ENCODE assay signal across 9 mouse cellular contexts in the genomic region with DNA sequence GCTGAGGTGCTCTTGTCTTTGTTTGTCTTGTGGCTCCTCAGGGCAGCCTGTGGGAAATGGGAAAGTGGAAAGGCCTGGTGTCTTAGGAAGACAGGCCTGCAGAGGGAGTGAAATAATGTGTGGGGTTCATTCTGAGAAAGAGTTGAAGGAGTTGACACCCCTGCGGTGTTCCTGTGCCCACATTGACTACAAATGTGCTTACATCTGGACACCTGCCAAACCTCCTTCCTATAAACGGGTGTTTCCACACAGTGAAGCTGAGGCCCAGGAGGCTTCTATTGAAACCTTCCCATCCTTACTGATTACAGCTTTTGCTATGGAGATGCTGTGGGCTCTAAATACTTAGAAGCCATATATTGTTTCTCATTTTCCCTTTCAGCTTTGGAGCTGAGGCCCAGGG.
DNase-seq lines count a peak whose midpoint lies in the region; ATAC-seq lines count a peak whose summit lies in the region.
"Had no signal": no experiment of that assay in that cellular context is flagged by ENCODE, and none has a peak within 500 bp of the region (broad histone marks: within the 10 kb centered on the region; RNA-seq: fewer than 3 reads in every experiment).

No protein-coding gene starts in this region.

- WGBS in limb, embryonic 12.5 days, result 28% methylated on average over 2 of the region's 2 CpGs
- WGBS in limb, embryonic 10.5 days, result 94% methylated on average over 2 of the region's 2 CpGs
- WGBS in embryonic facial prominence, embryonic 14.5 days, result 21% methylated on average over 2 of the region's 2 CpGs
- 47% methylated on average over 2 of the region's 2 CpGs for WGBS in midbrain, embryonic 15.5 days

- H3K9ac ChIP-seq in limb, embryonic 12.5 days (replicated peaks), result no peak overlapping the region
- H3K9ac ChIP-seq in embryonic facial prominence, embryonic 14.5 days (ENCODE audit: low read depth, low read length), result no peak overlapping the region
- H3K9ac ChIP-seq in midbrain, embryonic 15.5 days, result no peak overlapping the region

- no peak overlapping the region for H3K4me2 ChIP-seq in limb, embryonic 12.5 days
- no peak overlapping the region for H3K4me2 ChIP-seq in embryonic facial prominence, embryonic 14.5 days (ENCODE audit: low read depth, low read length)
- H3K4me2 ChIP-seq in midbrain, embryonic 15.5 days, result no peak overlapping the region

- H3K4me3 ChIP-seq in limb, embryonic 12.5 days (replicated peaks), result no peak overlapping the region
- no peak overlapping the region for H3K4me3 ChIP-seq in limb, embryonic 10.5 days
- H3K4me3 ChIP-seq in embryonic facial prominence, embryonic 14.5 days (ENCODE audit: low read depth, low read length), result no peak overlapping the region
- H3K4me3 ChIP-seq in midbrain, embryonic 15.5 days, result no peak overlapping the region

- peaks cover 33% of the 10 kb centered on the region for H3K4me1 ChIP-seq in limb, embryonic 12.5 days (replicated peaks)
- H3K4me1 ChIP-seq in limb, embryonic 10.5 days, result peaks cover 12% of the 10 kb centered on the region
- H3K4me1 ChIP-seq in embryonic facial prominence, embryonic 14.5 days (ENCODE audit: control insufficient read depth, insufficient read depth, low read length), result peaks cover 30% of the 10 kb centered on the region
- H3K4me1 ChIP-seq in midbrain, embryonic 15.5 days, result peaks cover 38% of the 10 kb centered on the region

- H3K36me3 ChIP-seq in limb, embryonic 12.5 days, result no peaks in the 10 kb centered on the region
- H3K36me3 ChIP-seq in limb, embryonic 10.5 days, result no peaks in the 10 kb centered on the region
- H3K36me3 ChIP-seq in embryonic facial prominence, embryonic 14.5 days (ENCODE audit: control insufficient read depth, insufficient read depth, low read length), result no peaks in the 10 kb centered on the region
- no peaks in the 10 kb centered on the region for H3K36me3 ChIP-seq in midbrain, embryonic 15.5 days (replicated peaks)

- ATAC-seq in limb, embryonic 12.5 days (ENCODE audit: insufficient number of reproducible peaks, insufficient read depth, low FRiP score, low TSS enrichment, low read depth), result no peak
- ATAC-seq in embryonic facial prominence, embryonic 14.5 days (ENCODE audit: low read depth), result peak; percentile 44; the same call in 1 of the 2 replicates
- no peak for ATAC-seq in midbrain, embryonic 15.5 days (replicated peaks)

- no peak for DNase-seq in limb, embryonic 10.5 days (ENCODE audit: low spot score)
- DNase-seq in MEL-GATA-1-ER (ENCODE audit: extremely low read depth, low read depth), result peak; percentile 25
- DNase-seq in embryonic facial prominence, embryonic 14.5 days (ENCODE audit: low spot score), result peak; percentile 89
- DNase-seq in urinary bladder, postnatal 14 days (ENCODE audit: low spot score), result no peak
- DNase-seq in cerebellum, postnatal 36 days, result no peak
- no peak for DNase-seq in cerebellum, adult 18-20 months

- H3K27ac ChIP-seq in limb, embryonic 12.5 days, result peak overlapping the region; percentile 50; the same call in 1 of the 2 replicates
- no peak overlapping the region for H3K27ac ChIP-seq in limb, embryonic 10.5 days
- H3K27ac ChIP-seq in embryonic facial prominence, embryonic 14.5 days (replicated peaks; ENCODE audit: low read depth, low read length), result no peak overlapping the region; the same call in 1 of the 2 replicates
- 0 out of 2 replicates have a peak overlapping the region, but pooled peaks have one; percentile 16 for H3K27ac ChIP-seq in midbrain, embryonic 15.5 days
- H3K27ac ChIP-seq: macrophage had no signal

- H3K9me3 ChIP-seq in limb, embryonic 12.5 days, result no peaks in the 10 kb centered on the region
- H3K9me3 ChIP-seq in limb, embryonic 10.5 days (replicated peaks), result no peaks in the 10 kb centered on the region
- no peaks in the 10 kb centered on the region for H3K9me3 ChIP-seq in embryonic facial prominence, embryonic 14.5 days (ENCODE audit: control insufficient read depth, low read length)
- H3K9me3 ChIP-seq in midbrain, embryonic 15.5 days, result no peaks in the 10 kb centered on the region

- no peaks in the 10 kb centered on the region for H3K27me3 ChIP-seq in limb, embryonic 12.5 days
- no peaks in the 10 kb centered on the region for H3K27me3 ChIP-seq in limb, embryonic 10.5 days (ENCODE audit: low read depth, poor library complexity, severe bottlenecking)
- H3K27me3 ChIP-seq in embryonic facial prominence, embryonic 14.5 days (replicated peaks; ENCODE audit: control insufficient read depth, insufficient read depth, low read length), result no peaks in the 10 kb centered on the region
- H3K27me3 ChIP-seq in midbrain, embryonic 15.5 days (replicated peaks), result no peaks in the 10 kb centered on the region

Comparison
In these comparisons a context has a peak if more than half of its experiments do, and no peak if none do; other contexts are left out.
1. H3K27ac ChIP-seq: peak in limb, embryonic 12.5 days (single experiment) and midbrain, embryonic 15.5 days (single experiment); none in limb, embryonic 10.5 days (single experiment) and embryonic facial prominence, embryonic 14.5 days (single experiment).
2. DNase-seq: peak in MEL-GATA-1-ER (single experiment) and embryonic facial prominence, embryonic 14.5 days (single experiment); none in limb, embryonic 10.5 days (single experiment), urinary bladder, postnatal 14 days (single experiment), cerebellum, postnatal 36 days (0 of 2) and cerebellum, adult 18-20 months (0 of 2).